Mouse (Mus musculus) liver, adult 2 months (tissue): ENCODE measurements at regions not wholly inside any gene's neighbourhood (a gene's known extent, or its start where the extent isn't known, plus 50 kb on each side); places are given as distances from the start of the nearest gene placed in this dataset.

Source experiments
- DNase-seq: peaks from one replicate; pipeline ENCODE4 v3.0.0-alpha.2; 2011; ENCODE audit warnings: low read depth, low spot score; ENCODE audit errors: extremely low read depth
- H3K27ac ChIP-seq: fragments of 200-500 bp; replicated peaks from 2 replicates; pipeline ENCODE4 v1.5.1; 2012; ENCODE audit warnings: low read depth, mild to moderate bottlenecking, control low read depth, inconsistent platforms, low read length; ENCODE audit not compliant: insufficient read depth
- H3K27me3 ChIP-seq: fragments of 200-500 bp; 2 replicates; pipeline ENCODE4 v1.6.1; 2012; ENCODE audit warnings: mild to moderate bottlenecking, moderate library complexity, low read length, inconsistent platforms; ENCODE audit not compliant: control insufficient read depth, insufficient read depth
- H3K36me3 ChIP-seq: fragments of 200-500 bp; 2 replicates; pipeline ENCODE4 v1.6.1; 2012; ENCODE audit warnings: low read length, inconsistent platforms; ENCODE audit not compliant: control insufficient read depth, insufficient read depth
- H3K4me1 ChIP-seq: fragments of 200-500 bp; 2 replicates; pipeline ENCODE4 v1.6.1; 2011; ENCODE audit warnings: low read length; ENCODE audit not compliant: control insufficient read depth, insufficient read depth
- H3K4me3 ChIP-seq: fragments of 200-500 bp; 2 replicates; pipeline ENCODE4 v1.5.1; 2011; ENCODE audit warnings: low read depth, mild to moderate bottlenecking, control low read depth, low read length, moderate library complexity; ENCODE audit not compliant: insufficient read depth
- H3K79me2 ChIP-seq: fragments of 200-500 bp; 2 replicates; pipeline ENCODE4 v1.6.1; 2012; ENCODE audit warnings: inconsistent platforms, mild to moderate bottlenecking, low read length, moderate library complexity; ENCODE audit not compliant: control insufficient read depth, insufficient read depth
- H3K9ac ChIP-seq: fragments of 200-500 bp; 2 replicates; pipeline ENCODE4 v1.6.1; 2012; ENCODE audit warnings: low read depth, mild to moderate bottlenecking, control low read depth, inconsistent platforms, low read length
- CTCF ChIP-seq: fragments of 200-500 bp; IDR thresholded peaks from 2 replicates; pipeline ENCODE4 v1.5.1; 2011; ENCODE audit warnings: low read depth, low read length, control low read depth
- POLR2A ChIP-seq: fragments of 200-500 bp; IDR thresholded peaks from 2 replicates; pipeline ENCODE4 v1.6.1; 2011; ENCODE audit warnings: low read length, control low read depth; ENCODE audit not compliant: insufficient read depth; ENCODE audit errors: extremely low read depth
- WGBS: fragments of 180-500 bp; shearing (Covaris S2); methylation state at CpG from one replicate; pipeline ENCODE4 v1.1.7; 2018; 5-methylcytosine and 5-hydroxymethylcytosine counted together

DNA sequence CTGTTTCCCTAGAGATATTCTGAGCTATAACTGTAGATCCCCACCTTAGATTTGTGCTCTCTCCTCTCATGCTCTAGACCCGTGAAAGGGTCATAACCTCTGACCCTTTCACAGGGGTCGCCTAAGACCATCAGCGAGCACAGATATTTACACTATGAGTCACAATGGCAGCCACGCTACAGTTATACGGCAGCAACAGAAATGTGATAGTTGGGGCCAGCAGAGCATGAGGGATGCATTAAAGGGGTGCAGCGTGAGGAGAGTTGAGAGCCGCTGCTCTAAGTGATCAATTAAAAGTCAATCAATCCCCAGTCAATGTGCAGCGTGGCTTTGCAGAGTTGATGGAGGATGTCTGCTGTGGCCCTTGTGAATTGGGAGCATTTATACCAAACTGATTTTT, 112.7 kb upstream of the Foxn2 start:
- no peaks in the 10 kb centered on the region for H3K36me3 ChIP-seq
- TF ChIP-seq CTCF: no peak
- TF ChIP-seq POLR2A: no peak
- no peak overlapping the region for H3K27ac ChIP-seq
- H3K27me3 ChIP-seq: no peaks in the 10 kb centered on the region
- no peak overlapping the region for H3K4me3 ChIP-seq
- H3K9ac ChIP-seq: no peak overlapping the region
- H3K79me2 ChIP-seq: no peaks in the 10 kb centered on the region
- no peak for DNase-seq
- H3K4me1 ChIP-seq: 0 out of 2 replicates have a peak, but pooled peaks cover 1% of the 10 kb centered on the region
- WGBS: 74% methylated on average over 8 of the region's 8 CpGs

DNA sequence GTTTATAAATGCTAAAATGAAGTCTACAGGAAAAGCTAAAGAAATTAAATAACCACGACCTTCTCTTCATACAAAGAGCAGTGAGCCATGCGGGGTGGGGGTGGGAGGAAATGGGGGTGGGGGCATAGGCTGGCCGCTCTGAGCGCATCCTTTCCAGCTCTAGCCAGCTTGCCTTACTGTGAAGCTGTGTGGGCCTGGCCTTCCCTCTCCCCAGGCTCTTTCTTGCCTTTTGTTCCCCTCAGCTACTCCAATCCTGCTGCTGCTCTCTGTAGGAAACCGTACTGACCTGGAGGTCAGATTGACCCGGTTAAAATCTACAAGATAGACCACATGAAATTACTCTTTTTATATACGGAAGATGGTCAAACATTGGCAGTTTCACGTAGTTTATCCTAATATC, 111.7 kb upstream of the Foxn2 start:
- H3K9ac ChIP-seq: no peak overlapping the region
- H3K4me3 ChIP-seq: no peak overlapping the region
- H3K4me1 ChIP-seq: 0 out of 2 replicates have a peak, but pooled peaks cover 1% of the 10 kb centered on the region
- no peak overlapping the region for H3K27ac ChIP-seq
- no peaks in the 10 kb centered on the region for H3K36me3 ChIP-seq
- H3K27me3 ChIP-seq: no peaks in the 10 kb centered on the region
- H3K79me2 ChIP-seq: no peaks in the 10 kb centered on the region
- DNase-seq: no peak
- TF ChIP-seq CTCF (no peak), POLR2A (no peak)
- 75% methylated on average over 8 of the region's 8 CpGs for WGBS

DNA sequence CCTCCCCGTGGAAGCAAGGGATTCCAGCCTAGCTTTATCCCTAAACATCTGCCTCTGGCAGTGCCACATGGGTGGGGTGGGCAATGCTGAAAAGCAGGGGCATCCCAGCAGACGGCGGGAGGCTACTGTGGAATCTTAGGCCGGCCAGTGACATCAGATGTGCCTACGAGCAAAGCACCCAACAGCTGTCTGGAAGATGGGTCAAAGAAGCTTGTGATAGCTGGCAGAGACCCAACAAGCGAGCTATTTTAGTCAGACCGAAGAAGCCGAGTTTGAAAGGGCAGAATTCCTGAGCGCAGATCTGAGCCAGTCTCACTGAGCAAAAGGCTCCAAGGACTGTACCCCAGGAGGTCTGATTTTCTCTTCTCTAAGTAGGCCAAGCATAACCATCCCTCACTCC, 110.8 kb upstream of the Foxn2 start:
- H3K27ac ChIP-seq: no peak overlapping the region
- 86% methylated on average over 9 of the region's 9 CpGs for WGBS
- H3K79me2 ChIP-seq: no peaks in the 10 kb centered on the region
- H3K36me3 ChIP-seq: no peaks in the 10 kb centered on the region
- H3K9ac ChIP-seq: no peak overlapping the region
- TF ChIP-seq CTCF (no peak), POLR2A (no peak)
- no peaks in the 10 kb centered on the region for H3K27me3 ChIP-seq
- DNase-seq: peak; percentile 29
- no peak overlapping the region for H3K4me3 ChIP-seq
- 0 out of 2 replicates have a peak, but pooled peaks cover 1% of the 10 kb centered on the region for H3K4me1 ChIP-seq

- Histone ChIP-seq H3K4me3 (no peak overlapping the region), H3K9ac (no peak overlapping the region), H3K36me3 (no peaks in the 10 kb centered on the region), H3K27ac (no peak overlapping the region), H3K79me2 (no peaks in the 10 kb centered on the region), H3K4me1 (0 out of 2 replicates have a peak, but pooled peaks cover 1% of the 10 kb centered on the region), H3K27me3 (no peaks in the 10 kb centered on the region)
- TF ChIP-seq CTCF: 0 out of 2 replicates have a peak, but pooled peaks have one; percentile 1
- no peak for TF ChIP-seq POLR2A
- 93% methylated on average over 2 of the region's 2 CpGs for WGBS
- DNase-seq: no peak
Observed at GRCm38 (mm10) chr17:88330129-88330528, 110.4 kb upstream of the Foxn2 start.

DNA sequence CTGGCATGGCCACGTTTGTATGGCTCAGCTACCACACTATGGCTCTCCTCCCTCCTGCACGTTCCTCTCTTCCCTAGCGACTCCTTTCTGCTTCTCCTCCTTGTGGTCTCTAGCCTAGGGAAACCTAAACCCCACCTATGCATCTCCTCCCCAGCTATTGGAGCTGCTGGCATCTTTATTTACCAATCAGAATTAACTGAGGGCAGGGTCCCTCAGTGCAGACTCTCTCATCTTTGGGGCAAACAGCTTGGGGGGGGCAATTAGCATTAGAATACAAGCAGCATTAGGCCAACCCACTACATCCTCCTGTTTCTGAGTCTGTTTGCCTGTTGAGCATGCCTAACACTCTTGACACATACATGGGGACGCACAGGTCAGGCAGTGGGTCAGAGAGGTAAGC, 106.7 kb upstream of the Foxn2 start:
- WGBS: 91% methylated on average over 4 of the region's 4 CpGs

GRCm38 (mm10) chr17:88335271-88335670, 105.2 kb upstream of the Foxn2 start:
- no peak for TF ChIP-seq POLR2A
- no peak for TF ChIP-seq CTCF
- Histone ChIP-seq H3K27me3 (no peaks in the 10 kb centered on the region), H3K4me1 (no peaks in the 10 kb centered on the region; the same call in 1 of the 2 replicates), H3K36me3 (no peaks in the 10 kb centered on the region), H3K9ac (no peak overlapping the region), H3K79me2 (no peaks in the 10 kb centered on the region), H3K4me3 (no peak overlapping the region), H3K27ac (no peak overlapping the region)
- WGBS: 38% methylated on average over 5 of the region's 5 CpGs
- peak; percentile 55 for DNase-seq

More for the DNA sequence above, 106.7 kb upstream of the Foxn2 start:
- no peaks in the 10 kb centered on the region for H3K36me3 ChIP-seq
- H3K4me3 ChIP-seq: no peak overlapping the region
- no peaks in the 10 kb centered on the region for H3K27me3 ChIP-seq
- no peak for DNase-seq
- no peak overlapping the region for H3K9ac ChIP-seq
- H3K4me1 ChIP-seq: no peaks in the 10 kb centered on the region
- H3K27ac ChIP-seq: no peak overlapping the region
- no peaks in the 10 kb centered on the region for H3K79me2 ChIP-seq
- TF ChIP-seq POLR2A: no peak
- no peak for TF ChIP-seq CTCF
